Mouse (Mus musculus) layer of hippocampus, postnatal 10 days (tissue): ENCODE measurements around the gene Nkx2-4. TPM values are rescaled to one million over a fixed set of nuclear protein-coding genes. Genes with fewer than 3 reads are reported as not detected.

ENCODE experiments used
- total RNA-seq, 2 experiments: library from RNA; stranded (reverse); gene quantifications; 2 replicates each; pipeline ENCODE4 v1.2.3; 2021

The Nkx2-4 gene
- total RNA-seq, 2 experiments from 2014 or later, result not detected

Other genes starting within 250 kb of the Nkx2-4 start
- gene Kiz, start 229.6 kb downstream of the Nkx2-4 start, total RNA-seq, result 10 to 100 TPM; 15.5 to 16.0 TPM
- 10 to 100 TPM; 59.4 to 68.6 TPM for gene Xrn2, start 72.4 kb downstream of the Nkx2-4 start, total RNA-seq
- 10 to 100 TPM; 11.7 to 15.4 TPM for gene Nkx2-2, start 108.8 kb upstream of the Nkx2-4 start, total RNA-seq